Mouse (Mus musculus) liver, adult 2 months (tissue): ENCODE data around the gene Gale.

Experiments
- CTCF ChIP-seq: fragments of 200-500 bp; IDR thresholded peaks from 2 replicates; pipeline ENCODE4 v1.5.1; 2011; ENCODE audit warnings: low read depth, low read length, control low read depth
- POLR2A ChIP-seq: fragments of 200-500 bp; IDR thresholded peaks from 2 replicates; pipeline ENCODE4 v1.6.1; 2011; ENCODE audit warnings: low read length, control low read depth; ENCODE audit not compliant: insufficient read depth; ENCODE audit errors: extremely low read depth

DNA sequence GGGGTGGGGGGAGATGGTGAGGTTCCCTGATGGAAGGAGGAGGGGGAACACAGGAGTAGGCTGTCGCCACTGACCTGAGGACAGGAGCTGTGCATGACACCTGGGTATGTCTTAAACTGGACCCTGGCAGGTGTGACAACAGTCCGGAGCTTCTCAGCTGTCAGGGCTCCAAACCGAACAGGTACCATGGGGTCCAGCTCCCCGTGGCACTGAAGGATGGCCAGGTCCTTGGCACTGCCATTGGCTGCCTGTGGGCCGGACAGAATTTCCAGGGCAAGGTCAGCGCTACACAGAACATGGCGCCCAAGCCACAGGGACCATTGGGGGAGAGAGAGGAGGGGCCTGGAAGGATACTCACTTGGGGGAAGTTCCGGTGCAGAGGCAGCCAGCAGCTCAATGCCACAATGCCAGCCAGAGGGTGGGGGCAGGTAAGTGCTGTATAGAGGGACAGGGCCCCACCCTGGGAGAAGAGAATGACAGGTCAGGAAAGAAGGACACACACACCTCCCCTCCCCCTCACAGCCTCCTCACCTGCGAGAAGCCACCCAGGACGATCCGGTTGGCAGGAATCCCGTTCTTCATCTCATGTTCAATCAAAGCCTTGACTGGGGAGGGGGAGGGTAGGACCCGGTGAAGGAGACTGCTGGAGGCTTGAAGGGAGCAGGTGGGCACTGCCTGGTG lies 5.7 kb downstream of the Gale start:
- TF ChIP-seq CTCF = no peak
- TF ChIP-seq POLR2A = no peak
